Mouse (Mus musculus) hindbrain, embryonic 10.5 days (tissue): ENCODE measurements around the gene Nr2e1. TPM values are rescaled to one million over a fixed set of nuclear protein-coding genes. Genes with fewer than 3 reads are reported as not detected.

ENCODE experiments used
- DNase-seq: peaks from one replicate; pipeline ENCODE4 v3.0.0-alpha.2; 2017; ENCODE audit warnings: low spot score
- H3K27ac ChIP-seq: fragments of 300-500 bp; sonication (generic); 2 replicates; pipeline ENCODE4 v1.5.1; 2016; ENCODE audit warnings: mild to moderate bottlenecking, moderate library complexity
- H3K27me3 ChIP-seq: fragments of 300-500 bp; sonication (generic); 2 replicates; pipeline ENCODE4 v1.6.1; 2016; ENCODE audit warnings: mild to moderate bottlenecking; ENCODE audit not compliant: poor library complexity, insufficient read depth, severe bottlenecking
- H3K36me3 ChIP-seq: fragments of 300-500 bp; sonication (generic); 2 replicates; pipeline ENCODE4 v1.6.1; 2016; ENCODE audit warnings: mild to moderate bottlenecking, moderate library complexity
- H3K4me1 ChIP-seq: fragments of 300-500 bp; sonication (generic); replicated peaks from 2 replicates; pipeline ENCODE4 v1.6.1; 2016; ENCODE audit warnings: mild to moderate bottlenecking
- H3K4me3 ChIP-seq: fragments of 300-500 bp; sonication (generic); 2 replicates; pipeline ENCODE4 v1.5.1; 2016; ENCODE audit warnings: mild to moderate bottlenecking, moderate library complexity
- H3K9me3 ChIP-seq: fragments of 300-500 bp; sonication (generic); 2 replicates; pipeline ENCODE4 v1.6.1; 2016; ENCODE audit warnings: mild to moderate bottlenecking, moderate library complexity
- WGBS: fragments of 180-500 bp; shearing (Covaris S2); methylation state at CpG from one replicate; pipeline ENCODE4 v1.1.7; 2016; 5-methylcytosine and 5-hydroxymethylcytosine counted together
- polyA plus RNA-seq: library from polyadenylated mRNA; unstranded; fragments of >200 nt; fragmentation: Nextera tagmentation; extraction: Ambion mirVana; gene quantifications from 2 replicates; pipeline ENCODE4 v1.2.1, GENCODE M21; 2016

The Nr2e1 gene
- polyA plus RNA-seq, 1 experiment from 2014 or later, result 1.2 TPM

GRCm38 (mm10) chr10:42583902-42584435, 537 bp upstream of the Nr2e1 start:
- DNase-seq, result no peak
- Histone ChIP-seq H3K36me3 (no peaks in the 10 kb centered on the region), H3K4me1 (peaks cover 53% of the 10 kb centered on the region), H3K9me3 (peaks cover 4% of the 10 kb centered on the region), H3K4me3 (peak overlapping the region; percentile 39), H3K27ac (no peak overlapping the region), H3K27me3 (peaks cover 100% of the 10 kb centered on the region)
- WGBS, result under 1% methylated on average over 32 of the region's 32 CpGs

- H3K27me3 ChIP-seq, result peaks cover 100% of the 10 kb centered on the region
- H3K4me3 ChIP-seq, result peak overlapping the region; percentile 39
- H3K4me1 ChIP-seq, result peaks cover 61% of the 10 kb centered on the region
- peaks cover 4% of the 10 kb centered on the region for H3K9me3 ChIP-seq
- 0 out of 2 replicates have a peak overlapping the region, but pooled peaks have one; percentile 3 for H3K27ac ChIP-seq
- H3K36me3 ChIP-seq, result no peaks in the 10 kb centered on the region
- DNase-seq, result peak; percentile 68
- under 1% methylated on average over 44 of the region's 44 CpGs for WGBS
These were observed 794 bp downstream of the Nr2e1 start for GRCm38 (mm10) chr10:42582566-42583110.

DNA sequence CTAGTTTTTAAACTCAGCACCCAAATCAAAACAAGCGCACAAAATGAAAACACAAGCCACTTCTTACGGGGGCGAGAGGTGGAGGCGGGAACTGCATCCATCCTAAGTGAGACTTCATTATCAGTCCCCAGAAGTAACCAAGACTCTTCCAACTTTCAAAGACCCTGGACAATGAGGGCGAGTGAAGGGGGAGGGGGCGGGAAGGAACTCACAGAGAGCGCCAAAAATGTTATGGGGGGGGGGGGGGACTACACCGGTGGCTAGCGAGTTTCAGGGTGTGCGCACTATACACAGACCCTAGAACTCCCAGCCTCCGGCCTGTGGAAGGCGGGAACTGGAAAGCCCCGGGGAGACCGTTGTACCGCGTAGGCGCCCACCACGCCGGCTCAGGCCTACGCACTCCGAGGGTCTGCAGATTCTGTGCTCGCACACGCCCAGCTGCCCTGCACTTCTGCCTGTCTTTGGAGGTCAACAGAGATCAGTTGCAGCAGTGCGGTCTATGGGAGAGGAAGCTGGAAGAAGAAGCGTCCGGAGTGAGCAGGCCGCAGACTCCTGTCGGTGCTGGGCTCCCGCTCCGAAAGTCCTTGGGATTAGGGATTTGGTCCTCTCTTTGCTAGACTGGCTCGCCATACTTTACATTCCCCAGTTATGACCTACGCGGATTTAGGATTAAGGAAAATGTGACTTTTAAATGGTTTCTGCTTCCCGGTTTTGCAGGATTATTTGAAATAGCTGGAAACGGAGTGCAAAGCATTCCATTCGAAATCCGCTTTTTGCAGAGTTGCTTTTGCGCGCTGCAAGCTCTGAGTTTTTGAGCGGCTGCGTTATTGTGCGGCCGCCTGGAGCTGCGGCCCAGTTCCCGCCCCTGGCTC, 1.5 kb downstream of the Nr2e1 start:
- WGBS, result under 1% methylated on average over 45 of the region's 45 CpGs
- Histone ChIP-seq H3K27me3 (peaks cover 100% of the 10 kb centered on the region), H3K4me1 (peaks cover 61% of the 10 kb centered on the region), H3K27ac (peak overlapping the region; percentile 50; the same call in 1 of the 2 replicates), H3K36me3 (no peaks in the 10 kb centered on the region), H3K4me3 (peak overlapping the region; percentile 39), H3K9me3 (peaks cover 4% of the 10 kb centered on the region)
- DNase-seq, result peak; percentile 67

- no peaks in the 10 kb centered on the region for H3K36me3 ChIP-seq
- no peak for DNase-seq
- H3K9me3 ChIP-seq, result no peaks in the 10 kb centered on the region
- H3K27ac ChIP-seq, result no peak overlapping the region
- H3K4me3 ChIP-seq, result peak overlapping the region; percentile 39; the same call in 1 of the 2 replicates
- peaks cover 100% of the 10 kb centered on the region for H3K27me3 ChIP-seq
- WGBS, result 2% methylated on average over 7 of the region's 7 CpGs
- H3K4me1 ChIP-seq, result peaks cover 61% of the 10 kb centered on the region
These were observed 2.5 kb downstream of the Nr2e1 start for GRCm38 (mm10) chr10:42580951-42581277.

GRCm38 (mm10) chr10:42580131-42580950, 3.1 kb downstream of the Nr2e1 start:
- Histone ChIP-seq H3K4me1 (peaks cover 61% of the 10 kb centered on the region), H3K9me3 (no peaks in the 10 kb centered on the region), H3K4me3 (peak overlapping the region; percentile 39), H3K27ac (no peak overlapping the region), H3K36me3 (no peaks in the 10 kb centered on the region), H3K27me3 (peaks cover 100% of the 10 kb centered on the region)
- 1% methylated on average over 29 of the region's 29 CpGs for WGBS
- no peak for DNase-seq

GRCm38 (mm10) chr10:42579475-42580130, 3.8 kb downstream of the Nr2e1 start:
- Histone ChIP-seq H3K4me1 (peaks cover 55% of the 10 kb centered on the region), H3K27ac (no peak overlapping the region), H3K27me3 (peaks cover 100% of the 10 kb centered on the region), H3K9me3 (no peaks in the 10 kb centered on the region), H3K4me3 (peak overlapping the region; percentile 39), H3K36me3 (no peaks in the 10 kb centered on the region)
- DNase-seq, result no peak
- WGBS, result under 1% methylated on average over 41 of the region's 41 CpGs

GRCm38 (mm10) chr10:42578698-42579474, 4.5 kb downstream of the Nr2e1 start:
- Histone ChIP-seq H3K9me3 (no peaks in the 10 kb centered on the region), H3K27ac (no peak overlapping the region), H3K27me3 (peaks cover 100% of the 10 kb centered on the region), H3K36me3 (no peaks in the 10 kb centered on the region), H3K4me1 (peaks cover 48% of the 10 kb centered on the region), H3K4me3 (peak overlapping the region; percentile 39)
- DNase-seq, result no peak
- 1% methylated on average over 22 of the region's 22 CpGs for WGBS

DNA sequence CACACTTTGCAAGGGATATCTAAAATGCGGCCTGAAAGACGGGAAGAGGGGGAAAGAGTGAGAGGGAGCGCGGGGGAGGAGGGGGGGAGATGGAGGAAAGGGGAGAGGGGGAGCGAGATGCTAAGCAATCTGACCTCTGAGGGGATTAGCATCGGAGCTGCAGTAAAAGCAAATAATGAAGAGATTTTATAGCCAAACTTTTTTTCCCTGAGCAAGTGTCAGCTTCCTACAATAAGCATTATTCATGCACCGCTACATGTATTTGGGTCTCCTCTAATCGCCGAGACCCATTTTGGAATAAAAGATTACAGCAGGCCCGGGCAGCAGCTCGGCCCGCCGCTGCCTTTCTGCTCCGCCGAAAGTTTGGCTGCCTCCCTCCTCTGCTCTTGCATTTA, 5.2 kb downstream of the Nr2e1 start:
- H3K27ac ChIP-seq, result no peak overlapping the region
- WGBS, result 2% methylated on average over 15 of the region's 15 CpGs

GRCm38 (mm10) chr10:42577525-42578280, 5.7 kb downstream of the Nr2e1 start:
- Histone ChIP-seq H3K36me3 (no peaks in the 10 kb centered on the region), H3K27ac (no peak overlapping the region), H3K27me3 (peaks cover 100% of the 10 kb centered on the region), H3K4me3 (no peak overlapping the region), H3K4me1 (peaks cover 44% of the 10 kb centered on the region), H3K9me3 (no peaks in the 10 kb centered on the region)
- WGBS, result 1% methylated on average over 15 of the region's 15 CpGs
- no peak for DNase-seq

More for the DNA sequence above, 5.2 kb downstream of the Nr2e1 start:
- Histone ChIP-seq H3K4me3 (no peak overlapping the region), H3K36me3 (no peaks in the 10 kb centered on the region), H3K4me1 (peaks cover 44% of the 10 kb centered on the region), H3K27me3 (peaks cover 100% of the 10 kb centered on the region), H3K9me3 (no peaks in the 10 kb centered on the region)
- DNase-seq, result no peak

DNA sequence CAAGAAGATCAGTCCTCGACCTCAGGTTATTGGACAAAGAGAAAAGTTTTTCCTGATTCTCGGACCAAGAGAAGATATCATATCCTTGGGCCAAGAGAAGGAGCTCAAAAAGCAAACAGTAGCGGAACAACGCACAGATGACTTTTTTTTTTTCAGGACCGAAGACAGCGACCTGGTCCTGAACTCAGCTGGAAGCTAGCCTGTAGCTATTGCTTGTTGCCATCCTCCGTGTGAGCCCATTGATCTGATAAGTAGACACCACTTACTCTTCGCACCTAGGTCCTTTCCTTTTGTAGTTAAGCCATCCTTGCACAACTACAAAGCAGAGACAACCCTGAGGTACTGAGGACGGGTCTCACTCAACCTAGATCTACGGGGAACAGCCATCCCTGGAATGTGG, 8.8 kb downstream of the Nr2e1 start:
- no peaks in the 10 kb centered on the region for H3K36me3 ChIP-seq
- H3K4me1 ChIP-seq, result peaks cover 27% of the 10 kb centered on the region
- peaks cover 100% of the 10 kb centered on the region for H3K27me3 ChIP-seq
- no peaks in the 10 kb centered on the region for H3K9me3 ChIP-seq
- no peak overlapping the region for H3K27ac ChIP-seq
- DNase-seq, result no peak
- no peak overlapping the region for H3K4me3 ChIP-seq
- 2% methylated on average over 10 of the region's 10 CpGs for WGBS

DNA sequence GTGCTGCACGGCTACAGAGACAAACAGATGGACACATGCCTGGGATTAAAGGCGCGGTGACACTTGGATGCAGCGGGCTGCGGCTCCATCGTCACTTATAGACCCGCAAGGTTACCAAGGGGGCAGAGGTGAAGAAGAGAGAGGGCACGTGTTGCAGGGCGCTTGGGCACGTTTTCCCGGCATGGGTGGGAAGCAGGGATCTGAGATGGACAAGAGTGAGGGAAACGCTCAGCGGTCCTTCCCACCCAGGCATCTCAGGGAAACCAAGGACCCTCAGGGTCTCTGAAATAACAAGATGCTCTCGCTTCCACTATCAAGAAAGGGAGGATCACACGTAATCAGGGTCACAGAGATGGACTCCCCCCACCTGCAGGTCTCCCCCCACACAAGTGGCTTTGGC, 10.5 kb downstream of the Nr2e1 start:
- no peaks in the 10 kb centered on the region for H3K9me3 ChIP-seq
- under 1% methylated on average over 15 of the region's 15 CpGs for WGBS
- H3K4me1 ChIP-seq, result peaks cover 15% of the 10 kb centered on the region
- H3K27me3 ChIP-seq, result peaks cover 100% of the 10 kb centered on the region
- no peaks in the 10 kb centered on the region for H3K36me3 ChIP-seq
- no peak for DNase-seq
- no peak overlapping the region for H3K27ac ChIP-seq
- 0 out of 2 replicates have a peak overlapping the region, but pooled peaks have one; percentile 5 for H3K4me3 ChIP-seq
